Mouse (Mus musculus) erythroblast, embryonic 14.5 days (primary cell): ENCODE results near the gene Mbd3. TPM values are rescaled to one million over a fixed set of nuclear protein-coding genes. Genes with fewer than 3 reads are reported as not detected.

Source experiments
- H3K27me3 ChIP-seq: 2 replicates; pipeline ENCODE4 v1.6.1; 2012; ENCODE audit warnings: inconsistent platforms; ENCODE audit not compliant: control insufficient read depth
- H3K36me3 ChIP-seq: 2 replicates; pipeline ENCODE4 v1.6.1; 2012; ENCODE audit warnings: mild to moderate bottlenecking, inconsistent platforms; ENCODE audit not compliant: control insufficient read depth
- H3K4me1 ChIP-seq: 2 replicates; pipeline ENCODE4 v1.6.1; 2012; ENCODE audit warnings: inconsistent platforms; ENCODE audit not compliant: control insufficient read depth
- H3K4me3 ChIP-seq: replicated peaks from 2 replicates; pipeline ENCODE3; 2012; ENCODE audit warnings: moderate library complexity, mild to moderate bottlenecking, inconsistent platforms
- H3K9me3 ChIP-seq: 2 replicates; pipeline ENCODE4 v1.6.1; 2012; ENCODE audit warnings: low read length, inconsistent platforms, mixed read lengths; ENCODE audit not compliant: control insufficient read depth
- GATA1 ChIP-seq: IDR thresholded peaks from 2 replicates; pipeline ENCODE4 v1.6.1; 2012; ENCODE audit warnings: low read length, inconsistent platforms, mixed read lengths
- TAL1 ChIP-seq: IDR thresholded peaks from 3 replicates; pipeline ENCODE4 v1.6.1; 2012; ENCODE audit warnings: low read length, inconsistent platforms, mixed read lengths
- polyA plus RNA-seq: library from polyadenylated mRNA; stranded (reverse); fragments of >175 nt; gene quantifications from 2 replicates; pipeline ENCODE4 v1.2.3, GENCODE M21; 2012

Mbd3 gene
- polyA plus RNA-seq, 1 experiment: 24.1 TPM

- Histone ChIP-seq H3K36me3 (peaks cover 72% of the 10 kb centered on the region), H3K27me3 (no peaks in the 10 kb centered on the region), H3K4me3 (peak overlapping the region; percentile 80), H3K9me3 (peaks cover 6% of the 10 kb centered on the region), H3K4me1 (peaks cover 76% of the 10 kb centered on the region)
- TF ChIP-seq GATA1 (no peak), TAL1 (no peak)
These were observed 1.4 kb upstream of the Mbd3 start for GRCm38 (mm10) chr10:80400704-80401161.

- H3K9me3 ChIP-seq: peaks cover 6% of the 10 kb centered on the region
- no peak for TF ChIP-seq TAL1
- no peak for TF ChIP-seq GATA1
- H3K4me1 ChIP-seq: peaks cover 72% of the 10 kb centered on the region
- peaks cover 73% of the 10 kb centered on the region for H3K36me3 ChIP-seq
- no peaks in the 10 kb centered on the region for H3K27me3 ChIP-seq
- peak overlapping the region; percentile 80 for H3K4me3 ChIP-seq
These were observed 788 bp upstream of the Mbd3 start for GRCm38 (mm10) chr10:80399973-80400703.

GRCm38 (mm10) chr10:80398719-80399190 is 595 bp downstream of the Mbd3 start:
- TF ChIP-seq TAL1: no peak
- no peak for TF ChIP-seq GATA1
- H3K36me3 ChIP-seq: peaks cover 73% of the 10 kb centered on the region
- H3K9me3 ChIP-seq: peaks cover 6% of the 10 kb centered on the region
- H3K27me3 ChIP-seq: no peaks in the 10 kb centered on the region
- peak overlapping the region; percentile 80 for H3K4me3 ChIP-seq
- H3K4me1 ChIP-seq: peaks cover 61% of the 10 kb centered on the region

- no peak for TF ChIP-seq TAL1
- no peak for TF ChIP-seq GATA1
- Histone ChIP-seq H3K4me1 (peaks cover 55% of the 10 kb centered on the region), H3K4me3 (peak overlapping the region; percentile 80), H3K36me3 (peaks cover 73% of the 10 kb centered on the region), H3K9me3 (peaks cover under 1% of the 10 kb centered on the region), H3K27me3 (no peaks in the 10 kb centered on the region)
These were observed 1.2 kb downstream of the Mbd3 start for GRCm38 (mm10) chr10:80398174-80398535.

- H3K4me1 ChIP-seq: peaks cover 57% of the 10 kb centered on the region
- no peak for TF ChIP-seq GATA1
- no peak for TF ChIP-seq TAL1
- H3K9me3 ChIP-seq: no peaks in the 10 kb centered on the region
- no peaks in the 10 kb centered on the region for H3K27me3 ChIP-seq
- H3K4me3 ChIP-seq: peak overlapping the region; percentile 80
- peaks cover 73% of the 10 kb centered on the region for H3K36me3 ChIP-seq
These were observed 1.7 kb downstream of the Mbd3 start for GRCm38 (mm10) chr10:80397524-80398173.

GRCm38 (mm10) chr10:80396822-80397523 is 2.4 kb downstream of the Mbd3 start:
- Histone ChIP-seq H3K36me3 (peaks cover 73% of the 10 kb centered on the region), H3K9me3 (no peaks in the 10 kb centered on the region), H3K27me3 (no peaks in the 10 kb centered on the region), H3K4me1 (peaks cover 61% of the 10 kb centered on the region), H3K4me3 (peak overlapping the region; percentile 80)
- TF ChIP-seq TAL1 (no peak), GATA1 (no peak)

GRCm38 (mm10) chr10:80395025-80395627 is 4.2 kb downstream of the Mbd3 start:
- no peak overlapping the region for H3K4me3 ChIP-seq
- no peaks in the 10 kb centered on the region for H3K9me3 ChIP-seq
- no peak for TF ChIP-seq TAL1
- TF ChIP-seq GATA1: no peak
- peaks cover 52% of the 10 kb centered on the region for H3K4me1 ChIP-seq
- H3K27me3 ChIP-seq: no peaks in the 10 kb centered on the region
- H3K36me3 ChIP-seq: peaks cover 76% of the 10 kb centered on the region

GRCm38 (mm10) chr10:80392687-80393086 is 6.7 kb downstream of the Mbd3 start:
- no peaks in the 10 kb centered on the region for H3K27me3 ChIP-seq
- H3K36me3 ChIP-seq: peaks cover 76% of the 10 kb centered on the region
- peaks cover 51% of the 10 kb centered on the region for H3K4me1 ChIP-seq
- no peak overlapping the region for H3K4me3 ChIP-seq
- TF ChIP-seq GATA1 (no peak), TAL1 (no peak)
- H3K9me3 ChIP-seq: no peaks in the 10 kb centered on the region

- Histone ChIP-seq H3K4me3 (no peak overlapping the region), H3K4me1 (peaks cover 50% of the 10 kb centered on the region), H3K36me3 (peaks cover 57% of the 10 kb centered on the region), H3K27me3 (peaks cover 12% of the 10 kb centered on the region), H3K9me3 (no peaks in the 10 kb centered on the region)
- no peak for TF ChIP-seq GATA1
- TF ChIP-seq TAL1: no peak
These were observed 8.7 kb downstream of the Mbd3 start for GRCm38 (mm10) chr10:80390697-80391096.
